Mouse (Mus musculus): Measurements from ENCODE around the gene Trim38. TPM values are rescaled to one million over a fixed set of nuclear protein-coding genes. Genes with fewer than 3 reads are reported as not detected.
"Not testable (repeated sequence)": the region's sequence is repeated elsewhere in the genome, so short reads cannot be mapped to it uniquely, and the experiment has no call there.

Trim38 gene
- polyA plus RNA-seq, 1 experiment from 2014 or later, result not detected

DNA sequence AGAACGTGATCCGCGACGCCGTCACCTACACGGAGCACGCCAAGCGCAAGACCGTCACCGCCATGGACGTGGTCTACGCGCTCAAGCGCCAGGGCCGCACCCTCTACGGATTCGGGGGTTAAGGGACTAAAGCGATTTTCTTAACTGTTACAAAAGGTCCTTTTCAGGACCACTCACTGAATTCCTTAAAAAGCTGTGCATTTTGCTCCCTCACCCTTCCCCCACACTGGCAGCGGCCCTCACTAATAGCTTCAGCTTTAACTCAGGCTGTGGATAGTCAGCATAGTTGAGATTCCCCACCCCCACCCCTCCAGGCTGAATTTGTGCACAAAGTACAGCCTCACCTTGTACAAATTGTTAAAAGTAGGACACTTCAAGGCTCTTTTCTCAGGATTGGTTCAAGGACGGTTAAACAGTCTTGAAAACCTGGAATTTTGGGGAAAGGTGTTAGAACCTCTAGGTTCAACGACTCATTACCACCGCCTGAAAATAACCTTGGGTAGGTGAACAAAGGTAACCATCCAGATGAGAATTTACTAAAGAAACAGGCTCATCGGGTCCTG lies 12.4 kb upstream of the Trim38 start:
- under 1% methylated on average over 17 of the region's 23 CpGs for WGBS
- H3K9me3 ChIP-seq (ENCODE audit: control insufficient read depth, low read length), result no peaks in the 10 kb centered on the region
- peak overlapping the region; percentile 99 for H3K27ac ChIP-seq (ENCODE audit: low read depth, low read length)
- ATAC-seq (replicated peaks; ENCODE audit: low FRiP score) (peak; percentile 10), DNase-seq (ENCODE audit: low spot score) (peak; percentile 76)
- peak overlapping the region; percentile 75 for H3K9ac ChIP-seq (ENCODE audit: low read depth, low read length)
- peaks cover 22% of the 10 kb centered on the region; the same call in 1 of the 2 replicates for H3K4me1 ChIP-seq (replicated peaks; ENCODE audit: control insufficient read depth, insufficient read depth, low read length)
- H3K4me3 ChIP-seq (ENCODE audit: low read depth, low read length), result peak overlapping the region; percentile 45
- H3K36me3 ChIP-seq (ENCODE audit: control insufficient read depth, insufficient read depth, low read length), result no peaks in the 10 kb centered on the region
- no peaks in the 10 kb centered on the region for H3K27me3 ChIP-seq (replicated peaks; ENCODE audit: control insufficient read depth, insufficient read depth, low read length)
- H3K4me2 ChIP-seq, result peak overlapping the region; percentile 72

DNA sequence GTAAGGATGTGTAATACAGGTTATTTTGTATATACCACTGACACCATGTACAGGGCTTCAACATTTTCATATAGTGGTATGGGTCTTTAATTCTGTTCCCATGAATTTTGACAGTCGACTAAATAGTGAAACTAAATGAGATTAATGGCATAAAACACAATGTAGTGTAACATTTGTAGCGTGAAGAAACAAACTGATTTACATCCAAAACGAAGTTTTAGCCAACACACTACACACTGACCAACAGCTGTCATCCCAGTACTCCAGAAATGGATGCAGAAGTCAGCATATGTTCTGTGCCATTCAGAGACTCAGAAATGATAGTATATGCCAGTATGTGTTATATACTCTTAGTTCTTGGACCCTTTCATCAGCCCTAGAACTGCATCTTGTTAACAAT lies 11.8 kb upstream of the Trim38 start:
- no peak overlapping the region for H3K4me3 ChIP-seq (ENCODE audit: low read depth, low read length)
- ATAC-seq (replicated peaks; ENCODE audit: low FRiP score), result no peak
- no peaks in the 10 kb centered on the region for H3K36me3 ChIP-seq (ENCODE audit: control insufficient read depth, insufficient read depth, low read length)
- no peak for DNase-seq (ENCODE audit: low spot score)
- H3K27me3 ChIP-seq (replicated peaks; ENCODE audit: control insufficient read depth, insufficient read depth, low read length), result no peaks in the 10 kb centered on the region
- peak overlapping the region; percentile 72 for H3K4me2 ChIP-seq
- peak overlapping the region; percentile 99 for H3K27ac ChIP-seq (ENCODE audit: low read depth, low read length)
- whole genome bisulfite sequencing, result 44% methylated on average over 3 of the region's 3 CpGs
- no peaks in the 10 kb centered on the region for H3K9me3 ChIP-seq (ENCODE audit: control insufficient read depth, low read length)
- peaks cover 24% of the 10 kb centered on the region; the same call in 1 of the 2 replicates for H3K4me1 ChIP-seq (replicated peaks; ENCODE audit: control insufficient read depth, insufficient read depth, low read length)
- H3K9ac ChIP-seq (ENCODE audit: low read depth, low read length), result peak overlapping the region; percentile 38

DNA sequence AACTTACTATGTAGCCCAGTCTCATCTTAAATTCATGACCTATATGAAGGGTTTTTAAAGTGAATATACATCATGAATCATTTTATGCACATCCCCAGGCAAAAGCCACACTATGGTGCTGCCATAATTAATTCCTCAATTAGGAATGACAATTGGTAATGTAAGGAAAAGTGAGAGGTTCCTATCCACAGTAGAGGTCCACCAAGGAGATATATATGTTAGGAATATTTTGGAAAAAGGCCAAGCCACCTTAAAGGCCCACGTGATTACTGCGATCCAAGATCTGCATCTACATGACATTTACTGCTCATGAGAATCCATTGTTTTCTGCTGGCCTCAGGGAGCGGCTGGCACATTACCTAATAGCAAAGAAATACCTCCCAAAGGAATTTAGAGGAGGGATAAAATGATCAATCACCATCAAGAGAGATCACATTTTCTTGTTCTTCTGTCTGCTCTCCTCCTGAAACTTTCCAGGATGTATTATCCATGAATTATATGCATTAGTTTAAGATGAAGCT lies 10.4 kb upstream of the Trim38 start:
- no peaks in the 10 kb centered on the region for H3K9me3 ChIP-seq (ENCODE audit: control insufficient read depth, low read length)
- H3K27me3 ChIP-seq (replicated peaks; ENCODE audit: control insufficient read depth, insufficient read depth, low read length), result no peaks in the 10 kb centered on the region
- DNase-seq (ENCODE audit: low spot score) (no peak), ATAC-seq (replicated peaks; ENCODE audit: low FRiP score) (no peak)
- H3K4me1 ChIP-seq (replicated peaks; ENCODE audit: control insufficient read depth, insufficient read depth, low read length), result peaks cover 36% of the 10 kb centered on the region
- peak overlapping the region; percentile 84; the same call in 1 of the 2 replicates for H3K4me2 ChIP-seq
- 81% methylated on average over 3 of the region's 3 CpGs for WGBS
- H3K36me3 ChIP-seq (ENCODE audit: control insufficient read depth, insufficient read depth, low read length), result no peaks in the 10 kb centered on the region
- H3K27ac ChIP-seq (ENCODE audit: low read depth, low read length), result peak overlapping the region; percentile 99
- no peak overlapping the region for H3K4me3 ChIP-seq (ENCODE audit: low read depth, low read length)
- no peak overlapping the region for H3K9ac ChIP-seq (ENCODE audit: low read depth, low read length)

DNA sequence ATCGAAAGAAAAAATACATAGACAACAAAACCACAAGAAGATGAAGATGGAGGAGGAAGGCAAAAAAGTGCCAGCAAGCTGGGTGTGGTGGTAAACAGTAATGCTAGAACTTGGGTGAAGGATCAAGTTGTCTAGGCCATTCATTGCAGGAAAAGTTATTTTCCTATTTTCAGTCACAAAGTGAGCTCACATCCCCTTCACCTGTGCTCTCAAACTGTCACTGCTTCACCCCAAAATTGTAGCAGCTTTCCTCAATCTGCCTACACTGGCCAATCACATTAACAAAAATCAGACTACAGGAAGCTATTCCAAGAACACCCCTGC lies 9.8 kb upstream of the Trim38 start:
- H3K9me3 ChIP-seq (ENCODE audit: control insufficient read depth, low read length), result no peaks in the 10 kb centered on the region
- peaks cover 42% of the 10 kb centered on the region for H3K4me1 ChIP-seq (replicated peaks; ENCODE audit: control insufficient read depth, insufficient read depth, low read length)
- 64% methylated on average over 1 of the region's 1 CpGs for WGBS
- no peaks in the 10 kb centered on the region for H3K27me3 ChIP-seq (replicated peaks; ENCODE audit: control insufficient read depth, insufficient read depth, low read length)
- H3K9ac ChIP-seq (ENCODE audit: low read depth, low read length), result peak overlapping the region; percentile 87
- H3K36me3 ChIP-seq (ENCODE audit: control insufficient read depth, insufficient read depth, low read length), result no peaks in the 10 kb centered on the region
- peak overlapping the region; percentile 84 for H3K4me2 ChIP-seq
- no peak for ATAC-seq (replicated peaks; ENCODE audit: low FRiP score)
- DNase-seq (ENCODE audit: low spot score), result peak; percentile 60
- H3K4me3 ChIP-seq (ENCODE audit: low read depth, low read length), result peak overlapping the region; percentile 53; the same call in 1 of the 2 replicates
- peak overlapping the region; percentile 99 for H3K27ac ChIP-seq (ENCODE audit: low read depth, low read length)

DNA sequence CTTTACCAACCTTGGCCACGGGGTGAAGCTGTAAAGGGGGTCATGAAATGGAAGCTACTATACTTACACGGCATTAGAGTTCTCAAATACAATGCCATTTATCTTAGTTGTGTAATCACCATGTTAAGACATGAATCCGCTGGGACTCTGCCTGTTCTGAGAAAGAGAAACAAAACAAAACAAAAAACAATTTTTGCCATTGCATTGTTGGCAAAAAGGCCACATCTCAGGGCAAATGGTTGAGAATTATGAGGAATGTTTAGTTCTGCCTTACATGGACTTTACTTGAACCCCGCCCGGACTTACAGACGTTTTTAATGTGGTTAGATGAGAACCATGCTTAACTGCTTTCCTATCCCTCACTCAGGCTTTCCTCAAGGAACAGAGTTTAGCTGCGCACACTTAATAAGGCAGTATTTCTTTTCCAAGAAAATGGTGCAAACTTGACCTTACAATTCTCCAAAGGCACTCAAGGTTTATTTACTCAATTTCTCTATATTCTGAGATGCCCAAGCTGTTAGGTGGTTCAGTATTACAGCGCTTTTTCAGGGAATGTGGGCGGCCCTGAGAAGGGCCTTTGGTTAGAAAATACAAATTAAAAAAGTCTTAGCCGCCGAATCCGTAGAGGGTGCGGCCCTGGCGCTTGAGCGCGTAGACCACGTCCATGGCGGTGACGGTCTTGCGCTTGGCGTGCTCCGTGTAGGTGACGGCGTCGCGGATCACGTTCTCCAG lies 9.3 kb upstream of the Trim38 start:
- peaks cover 43% of the 10 kb centered on the region for H3K4me1 ChIP-seq (replicated peaks; ENCODE audit: control insufficient read depth, insufficient read depth, low read length)
- WGBS, result 1% methylated on average over 20 of the region's 27 CpGs

DNA sequence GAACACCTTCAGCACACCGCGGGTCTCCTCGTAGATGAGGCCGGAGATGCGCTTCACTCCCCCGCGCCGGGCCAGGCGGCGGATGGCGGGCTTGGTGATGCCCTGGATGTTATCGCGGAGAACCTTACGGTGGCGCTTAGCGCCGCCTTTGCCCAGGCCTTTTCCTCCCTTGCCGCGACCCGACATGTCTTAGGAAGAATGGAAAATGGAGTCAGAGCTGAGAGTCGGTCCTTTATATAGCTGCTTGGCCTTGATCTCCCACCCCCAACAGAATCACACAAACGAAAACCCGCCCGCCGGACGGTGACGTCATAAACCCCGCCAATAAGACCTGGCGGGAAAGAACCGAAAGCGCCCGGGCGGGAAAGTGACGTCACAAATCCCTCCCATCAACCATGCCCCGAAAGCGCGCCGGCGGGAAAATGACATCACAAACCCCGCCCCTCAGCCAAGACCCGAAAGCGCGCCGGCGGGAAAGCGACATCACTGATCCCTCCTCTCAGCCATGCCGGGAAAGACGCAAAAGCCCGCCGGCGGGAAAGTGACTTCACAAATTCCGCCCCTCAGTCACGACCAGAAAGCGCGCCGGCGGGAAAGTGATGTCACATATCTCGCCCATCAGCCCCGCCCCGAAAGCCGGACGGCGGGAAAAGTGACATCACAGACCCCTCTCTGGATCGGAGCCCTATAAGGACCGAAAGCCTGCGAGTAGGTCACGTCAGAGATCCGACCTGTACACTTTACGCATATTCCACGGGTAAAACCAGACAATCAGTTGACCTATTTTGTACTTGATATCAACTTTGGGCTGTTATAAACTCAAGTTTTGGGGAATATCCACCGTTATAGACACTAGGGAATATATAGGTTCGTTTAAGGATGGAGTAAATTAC lies 8.5 kb upstream of the Trim38 start, which contains the start of gene Hist1h4a:
Gene Hist1h4a, minus strand, starts transcription at position 259 of the 893 bp plus-strand sequence.
- Histone ChIP-seq H3K9me3 (ENCODE audit: control insufficient read depth, low read length) (no peaks in the 10 kb centered on the region), H3K27me3 (replicated peaks; ENCODE audit: control insufficient read depth, insufficient read depth, low read length) (no peaks in the 10 kb centered on the region), H3K4me1 (replicated peaks; ENCODE audit: control insufficient read depth, insufficient read depth, low read length) (peaks cover 40% of the 10 kb centered on the region), H3K4me2 (peak within 1 kb of the TSS; percentile 84), H3K36me3 (ENCODE audit: control insufficient read depth, insufficient read depth, low read length) (no peaks in the 10 kb centered on the region), H3K9ac (ENCODE audit: low read depth, low read length) (peak within 1 kb of the TSS; percentile 87), H3K4me3 (ENCODE audit: low read depth, low read length) (peak within 1 kb of the TSS; percentile 53), H3K27ac (ENCODE audit: low read depth, low read length) (peak within 1 kb of the TSS; percentile 99)
- peak; percentile 65 for ATAC-seq (replicated peaks; ENCODE audit: low FRiP score)
- WGBS, result 0% methylated on average over 65 of the region's 72 CpGs
- DNase-seq (ENCODE audit: low spot score), result peak; percentile 100

More for the DNA sequence above, 9.3 kb upstream of the Trim38 start:
- peak overlapping the region; percentile 87 for H3K9ac ChIP-seq (ENCODE audit: low read depth, low read length)
- no peaks in the 10 kb centered on the region for H3K36me3 ChIP-seq (ENCODE audit: control insufficient read depth, insufficient read depth, low read length)
- no peaks in the 10 kb centered on the region for H3K9me3 ChIP-seq (ENCODE audit: control insufficient read depth, low read length)
- DNase-seq (ENCODE audit: low spot score) (no peak), ATAC-seq (replicated peaks; ENCODE audit: low FRiP score) (no peak; the same call in 1 of the 2 replicates)
- H3K27ac ChIP-seq (ENCODE audit: low read depth, low read length), result peak overlapping the region; percentile 99
- peak overlapping the region; percentile 53 for H3K4me3 ChIP-seq (ENCODE audit: low read depth, low read length)
- H3K4me2 ChIP-seq, result peak overlapping the region; percentile 84
- H3K27me3 ChIP-seq (replicated peaks; ENCODE audit: control insufficient read depth, insufficient read depth, low read length), result no peaks in the 10 kb centered on the region

DNA sequence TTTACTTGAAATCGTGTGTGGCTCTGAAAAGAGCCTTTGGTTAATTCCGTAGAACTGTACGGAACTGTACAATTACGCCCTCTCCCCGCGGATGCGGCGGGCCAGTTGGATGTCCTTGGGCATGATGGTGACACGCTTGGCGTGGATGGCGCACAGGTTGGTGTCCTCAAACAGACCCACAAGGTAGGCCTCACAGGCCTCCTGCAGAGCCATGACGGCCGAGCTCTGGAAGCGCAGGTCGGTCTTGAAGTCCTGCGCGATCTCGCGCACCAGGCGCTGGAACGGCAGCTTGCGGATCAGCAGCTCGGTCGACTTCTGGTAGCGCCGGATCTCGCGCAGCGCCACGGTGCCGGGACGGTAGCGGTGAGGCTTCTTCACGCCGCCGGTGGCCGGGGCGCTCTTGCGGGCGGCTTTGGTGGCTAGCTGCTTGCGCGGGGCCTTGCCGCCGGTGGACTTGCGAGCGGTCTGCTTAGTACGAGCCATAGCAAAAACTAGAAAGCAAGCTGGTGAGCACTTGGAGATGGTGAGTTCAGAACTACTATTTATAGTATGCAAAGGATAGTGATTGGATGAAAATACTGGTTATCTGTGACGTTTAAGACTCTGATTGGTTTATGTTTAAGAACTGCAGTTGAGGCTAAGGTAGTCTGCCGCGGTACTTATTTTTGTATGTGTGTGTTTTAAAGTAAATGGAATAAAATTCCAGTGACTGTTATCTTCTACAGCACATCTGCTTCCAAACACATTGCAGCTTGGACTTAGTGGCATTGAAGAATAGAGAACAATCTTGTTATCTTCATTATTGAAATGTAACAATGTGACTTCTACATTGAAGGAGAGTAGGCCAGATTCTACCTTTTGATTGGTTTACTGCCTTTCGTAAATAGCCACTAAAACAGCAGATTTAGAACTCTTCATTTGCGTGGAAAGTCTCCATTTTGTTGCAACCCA lies 7.6 kb upstream of the Trim38 start, which contains the start of gene Hist1h3a:
Gene Hist1h3a, minus strand, starts transcription at position 516 of the 951 bp plus-strand sequence.
- Histone ChIP-seq H3K4me3 (ENCODE audit: low read depth, low read length) (peak within 1 kb of the TSS; percentile 56), H3K9ac (ENCODE audit: low read depth, low read length) (peak within 1 kb of the TSS; percentile 83), H3K4me1 (replicated peaks; ENCODE audit: control insufficient read depth, insufficient read depth, low read length) (peaks cover 40% of the 10 kb centered on the region), H3K27ac (ENCODE audit: low read depth, low read length) (peak within 1 kb of the TSS; percentile 99), H3K4me2 (peak within 1 kb of the TSS; percentile 84)
- not testable (repeated sequence) for H3K27me3 ChIP-seq (replicated peaks; ENCODE audit: control insufficient read depth, insufficient read depth, low read length); H3K36me3 ChIP-seq (ENCODE audit: control insufficient read depth, insufficient read depth, low read length); H3K9me3 ChIP-seq (ENCODE audit: control insufficient read depth, low read length)
- DNase-seq (ENCODE audit: low spot score) (peak; percentile 66), ATAC-seq (replicated peaks; ENCODE audit: low FRiP score) (peak; percentile 67)
- under 1% methylated on average over 29 of the region's 52 CpGs for WGBS

Measured in liver, embryonic 11.5 days (tissue).